Mouse (Mus musculus): ENCODE measurements around the gene Gab1. TPM values are rescaled to one million over a fixed set of nuclear protein-coding genes. Genes with fewer than 3 reads are reported as not detected.

Gene Gab1
- polyA plus RNA-seq, 1 experiment from 2014 or later, result 25.6 TPM

DNA sequence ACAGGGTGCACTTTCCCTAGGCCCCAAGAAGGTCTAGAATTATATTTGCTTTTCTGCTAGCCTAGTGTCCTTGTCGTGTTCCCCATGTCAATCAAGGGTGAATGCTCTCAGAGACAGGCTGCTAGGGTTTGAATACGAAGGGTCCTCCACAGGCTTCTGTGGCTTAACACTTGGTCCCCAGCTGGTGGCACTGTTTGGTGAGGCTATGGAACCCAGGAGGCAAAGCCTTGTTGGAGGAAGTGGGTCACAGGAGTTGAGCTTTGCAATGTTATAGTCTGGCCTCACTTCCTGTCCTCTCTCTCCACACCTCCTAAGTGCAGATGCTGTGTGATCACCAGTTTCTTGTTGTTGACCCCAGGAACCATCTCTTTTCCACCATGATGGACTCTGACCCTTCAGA lies 63.3 kb downstream of the Gab1 start:
- no peaks in the 10 kb centered on the region for H3K36me3 ChIP-seq
- H3K27me3 ChIP-seq, result no peaks in the 10 kb centered on the region
- no peak overlapping the region for H3K9ac ChIP-seq
- no peak overlapping the region for H3K27ac ChIP-seq
- H3K4me3 ChIP-seq, result no peak overlapping the region
- ATAC-seq (ENCODE audit: insufficient number of reproducible peaks, low FRiP score, low TSS enrichment, low read depth), result no peak
- H3K4me1 ChIP-seq, result peaks cover 37% of the 10 kb centered on the region
- 84% methylated on average over 2 of the region's 2 CpGs for WGBS
- no peak overlapping the region for H3K4me2 ChIP-seq
- no peaks in the 10 kb centered on the region for H3K9me3 ChIP-seq

DNA sequence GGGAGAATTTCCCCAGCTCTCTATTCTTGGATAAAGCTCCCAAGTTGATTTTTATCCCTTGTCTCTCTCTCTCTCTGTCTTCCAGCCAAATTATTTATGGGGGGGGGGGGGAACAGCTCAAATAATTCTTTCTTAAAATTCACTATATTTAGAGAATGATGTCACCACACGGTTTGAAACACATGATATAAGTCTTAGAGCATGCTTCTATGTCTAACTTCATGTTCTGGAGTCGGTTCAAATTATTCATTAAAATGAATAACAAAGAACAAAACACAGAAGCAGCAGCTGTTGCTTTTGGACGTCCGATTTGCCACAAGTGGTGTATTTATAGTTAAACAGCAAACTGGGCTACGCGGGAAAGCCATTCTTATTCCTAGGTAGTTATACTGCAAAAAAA lies 65.1 kb downstream of the Gab1 start:
- no peak overlapping the region for H3K9ac ChIP-seq
- no peak for ATAC-seq (ENCODE audit: insufficient number of reproducible peaks, low FRiP score, low TSS enrichment, low read depth)
- 59% methylated on average over 6 of the region's 6 CpGs for WGBS
- no peaks in the 10 kb centered on the region for H3K27me3 ChIP-seq
- peaks cover 37% of the 10 kb centered on the region for H3K4me1 ChIP-seq
- peak overlapping the region; percentile 47; the same call in 1 of the 2 replicates for H3K27ac ChIP-seq
- no peaks in the 10 kb centered on the region for H3K9me3 ChIP-seq
- H3K36me3 ChIP-seq, result no peaks in the 10 kb centered on the region
- H3K4me2 ChIP-seq, result no peak overlapping the region
- H3K4me3 ChIP-seq, result no peak overlapping the region

DNA sequence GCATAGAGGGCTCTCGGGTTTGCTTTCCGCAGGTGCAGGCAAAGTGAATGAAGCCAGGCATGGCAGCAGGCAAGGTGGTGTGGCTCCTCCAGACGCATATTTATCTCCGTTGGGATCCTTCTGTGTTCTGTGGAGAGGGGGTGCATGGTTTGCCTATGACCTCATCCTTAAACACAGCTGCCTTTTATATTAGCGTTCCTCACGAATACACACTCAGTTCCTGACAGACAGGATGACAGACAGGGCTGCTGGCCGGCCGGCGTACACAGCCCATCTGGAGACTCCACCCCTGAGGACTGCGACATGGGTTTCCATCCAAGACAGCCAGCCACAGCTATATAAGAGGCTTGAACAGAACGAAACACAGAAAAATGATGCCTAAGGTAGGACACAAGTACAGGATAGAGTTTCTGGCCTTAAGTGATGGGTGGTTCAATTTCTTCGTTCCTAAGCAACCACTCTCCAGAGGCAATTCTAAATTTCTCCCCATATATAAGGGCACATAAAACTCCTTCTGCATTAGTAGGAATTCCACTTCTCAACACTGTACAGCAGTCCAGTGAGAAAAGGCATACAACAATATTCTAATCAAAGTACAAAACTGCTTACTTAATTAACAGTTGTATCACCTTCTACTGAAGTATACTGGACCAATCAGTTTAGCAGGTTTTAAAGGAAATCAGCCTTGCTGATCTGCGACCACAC lies 66.1 kb downstream of the Gab1 start:
- H3K27ac ChIP-seq, result peak overlapping the region; percentile 47; the same call in 1 of the 2 replicates
- ATAC-seq (ENCODE audit: insufficient number of reproducible peaks, low FRiP score, low TSS enrichment, low read depth), result peak; percentile 75
- H3K36me3 ChIP-seq, result no peaks in the 10 kb centered on the region
- 40% methylated on average over 13 of the region's 13 CpGs for WGBS
- no peaks in the 10 kb centered on the region for H3K27me3 ChIP-seq
- no peak overlapping the region for H3K9ac ChIP-seq
- H3K9me3 ChIP-seq, result no peaks in the 10 kb centered on the region
- no peak overlapping the region for H3K4me3 ChIP-seq
- peaks cover 32% of the 10 kb centered on the region for H3K4me1 ChIP-seq
- H3K4me2 ChIP-seq, result no peak overlapping the region

DNA sequence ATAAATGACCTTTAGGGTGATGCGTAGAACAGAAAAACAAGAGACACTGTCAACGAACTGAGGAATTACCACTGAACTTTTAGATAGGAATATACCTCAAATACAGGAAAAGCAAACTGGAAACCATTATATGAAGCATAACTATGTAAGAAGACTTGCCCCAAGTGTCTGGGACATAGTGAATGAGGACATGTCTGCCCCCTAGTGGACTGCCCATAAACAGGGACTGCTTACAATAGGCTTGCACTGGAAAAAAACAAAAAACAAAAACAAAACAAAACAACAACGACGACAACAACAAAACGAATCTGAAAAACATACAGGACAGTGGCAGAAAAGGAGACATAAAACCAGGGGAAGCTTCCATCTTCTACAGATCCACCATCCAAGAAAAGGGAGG lies 66.9 kb downstream of the Gab1 start:
- H3K4me2 ChIP-seq, result no peak overlapping the region
- no peaks in the 10 kb centered on the region for H3K27me3 ChIP-seq
- no peak overlapping the region for H3K27ac ChIP-seq
- no peak overlapping the region for H3K4me3 ChIP-seq
- H3K4me1 ChIP-seq, result peaks cover 36% of the 10 kb centered on the region
- no peaks in the 10 kb centered on the region for H3K36me3 ChIP-seq
- H3K9me3 ChIP-seq, result no peaks in the 10 kb centered on the region
- no peak for ATAC-seq (ENCODE audit: insufficient number of reproducible peaks, low FRiP score, low TSS enrichment, low read depth)
- H3K9ac ChIP-seq, result no peak overlapping the region
- WGBS, result 78% methylated on average over 5 of the region's 5 CpGs

DNA sequence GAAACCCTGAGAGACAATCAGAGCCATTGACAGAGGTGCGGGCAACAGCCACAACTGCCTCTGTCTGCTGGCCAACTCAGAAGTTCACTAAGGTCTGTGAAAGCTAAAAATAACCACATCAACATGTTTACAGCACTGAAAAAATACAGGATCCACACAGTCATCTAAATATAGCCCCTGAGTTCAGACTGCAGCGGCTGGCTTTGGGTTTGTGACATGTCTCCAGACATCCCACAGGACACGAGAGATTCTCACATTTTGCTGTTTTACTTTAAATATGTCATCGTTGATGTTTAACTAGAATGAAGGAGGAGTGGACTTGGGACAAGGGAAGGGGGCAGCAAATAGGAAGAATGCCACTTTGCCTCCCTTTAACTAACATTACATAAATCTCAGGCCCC lies 68.7 kb downstream of the Gab1 start:
- peak overlapping the region; percentile 66 for H3K27ac ChIP-seq
- H3K4me3 ChIP-seq, result no peak overlapping the region
- no peak for ATAC-seq (ENCODE audit: insufficient number of reproducible peaks, low FRiP score, low TSS enrichment, low read depth)
- no peak overlapping the region for H3K9ac ChIP-seq
- H3K9me3 ChIP-seq, result no peaks in the 10 kb centered on the region
- no peaks in the 10 kb centered on the region for H3K36me3 ChIP-seq
- no peaks in the 10 kb centered on the region for H3K27me3 ChIP-seq
- WGBS, result 62% methylated on average over 4 of the region's 4 CpGs
- H3K4me1 ChIP-seq, result peaks cover 43% of the 10 kb centered on the region
- no peak overlapping the region for H3K4me2 ChIP-seq

DNA sequence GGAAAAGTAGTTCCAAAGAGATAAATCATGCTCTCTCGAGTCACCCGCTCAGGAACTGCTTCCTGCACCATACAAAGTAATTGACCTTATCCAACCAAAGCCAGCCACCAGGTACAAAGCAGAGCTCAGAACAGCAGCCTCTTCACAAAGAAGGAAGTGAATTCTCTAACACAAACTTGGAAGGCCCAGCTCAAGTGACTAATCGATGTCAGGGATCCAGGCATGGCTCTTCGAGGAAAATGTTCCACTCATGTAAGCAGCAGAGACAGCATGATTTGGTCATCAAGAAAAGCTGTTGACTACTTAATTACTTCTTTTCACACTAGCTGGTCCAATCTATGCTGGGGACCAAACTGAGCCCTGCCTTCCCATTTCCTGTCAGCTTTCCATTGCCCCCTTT lies 69.4 kb downstream of the Gab1 start:
- Histone ChIP-seq H3K4me2 (no peak overlapping the region), H3K36me3 (no peaks in the 10 kb centered on the region), H3K9me3 (no peaks in the 10 kb centered on the region), H3K9ac (no peak overlapping the region), H3K27me3 (no peaks in the 10 kb centered on the region), H3K27ac (peak overlapping the region; percentile 66), H3K4me1 (peaks cover 41% of the 10 kb centered on the region), H3K4me3 (no peak overlapping the region)
- no peak for ATAC-seq (ENCODE audit: insufficient number of reproducible peaks, low FRiP score, low TSS enrichment, low read depth)
- 71% methylated on average over 4 of the region's 4 CpGs for WGBS

DNA sequence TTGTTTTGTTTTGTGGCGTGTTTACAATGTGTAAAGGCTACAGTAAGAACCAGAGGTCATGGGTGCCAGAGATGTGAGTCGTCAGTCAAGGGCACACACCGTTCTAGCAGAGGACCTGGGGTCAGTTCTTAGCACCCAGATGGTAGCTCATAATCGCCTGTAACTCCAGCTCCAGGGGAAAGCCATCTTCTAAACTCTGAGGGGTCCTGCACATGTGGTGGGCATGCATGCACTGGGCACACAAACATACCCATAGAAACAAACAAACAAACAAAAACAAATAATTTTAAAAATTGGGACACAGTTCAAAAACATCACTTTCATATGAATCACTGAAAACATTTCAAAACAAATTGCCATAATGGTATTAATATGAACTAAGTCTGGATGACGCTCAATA lies 69.9 kb downstream of the Gab1 start:
- Histone ChIP-seq H3K9ac (no peak overlapping the region), H3K4me3 (no peak overlapping the region), H3K4me2 (no peak overlapping the region), H3K9me3 (no peaks in the 10 kb centered on the region), H3K4me1 (peaks cover 41% of the 10 kb centered on the region), H3K27me3 (no peaks in the 10 kb centered on the region), H3K36me3 (no peaks in the 10 kb centered on the region), H3K27ac (0 out of 2 replicates have a peak overlapping the region, but pooled peaks have one; percentile 66)
- WGBS, result 91% methylated on average over 5 of the region's 5 CpGs
- ATAC-seq (ENCODE audit: insufficient number of reproducible peaks, low FRiP score, low TSS enrichment, low read depth), result no peak

DNA sequence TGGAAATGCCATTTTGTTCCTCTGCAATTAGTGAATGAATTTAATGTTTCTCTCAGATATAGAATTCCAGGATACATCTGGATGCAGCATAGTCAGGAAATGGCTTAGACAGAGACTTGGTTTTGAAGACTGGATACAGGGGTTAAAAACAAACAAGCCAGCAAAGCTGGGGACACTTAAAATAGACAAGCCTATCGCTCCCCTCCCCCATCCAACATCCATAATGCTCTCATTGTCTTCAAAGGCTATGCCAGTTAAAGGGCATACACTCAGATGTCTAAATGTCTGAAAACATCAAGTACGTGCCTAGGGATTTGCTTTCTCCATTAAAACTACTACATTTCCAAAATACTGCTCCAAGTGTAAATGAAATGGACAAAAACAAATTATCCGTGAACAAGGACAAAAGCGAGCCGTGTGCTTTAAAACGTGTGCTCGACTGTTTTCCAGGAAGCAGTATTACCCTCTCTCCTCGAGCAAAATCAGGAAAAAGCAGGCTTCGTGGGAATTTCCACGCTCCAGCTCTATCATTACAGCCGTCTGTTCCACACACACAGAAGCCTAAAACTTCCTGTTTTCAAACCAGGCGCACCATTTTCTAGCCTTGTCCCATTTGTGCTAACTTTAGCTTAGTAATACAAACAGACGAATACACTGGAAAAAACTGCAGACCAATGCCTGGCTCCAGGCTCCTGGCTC lies 72.4 kb downstream of the Gab1 start:
- Histone ChIP-seq H3K27me3 (no peaks in the 10 kb centered on the region), H3K27ac (peak overlapping the region; percentile 77), H3K9ac (no peak overlapping the region), H3K9me3 (no peaks in the 10 kb centered on the region), H3K4me3 (no peak overlapping the region), H3K4me1 (peaks cover 36% of the 10 kb centered on the region), H3K4me2 (no peak overlapping the region), H3K36me3 (no peaks in the 10 kb centered on the region)
- 31% methylated on average over 13 of the region's 13 CpGs for WGBS
- no peak for ATAC-seq (ENCODE audit: insufficient number of reproducible peaks, low FRiP score, low TSS enrichment, low read depth)

DNA sequence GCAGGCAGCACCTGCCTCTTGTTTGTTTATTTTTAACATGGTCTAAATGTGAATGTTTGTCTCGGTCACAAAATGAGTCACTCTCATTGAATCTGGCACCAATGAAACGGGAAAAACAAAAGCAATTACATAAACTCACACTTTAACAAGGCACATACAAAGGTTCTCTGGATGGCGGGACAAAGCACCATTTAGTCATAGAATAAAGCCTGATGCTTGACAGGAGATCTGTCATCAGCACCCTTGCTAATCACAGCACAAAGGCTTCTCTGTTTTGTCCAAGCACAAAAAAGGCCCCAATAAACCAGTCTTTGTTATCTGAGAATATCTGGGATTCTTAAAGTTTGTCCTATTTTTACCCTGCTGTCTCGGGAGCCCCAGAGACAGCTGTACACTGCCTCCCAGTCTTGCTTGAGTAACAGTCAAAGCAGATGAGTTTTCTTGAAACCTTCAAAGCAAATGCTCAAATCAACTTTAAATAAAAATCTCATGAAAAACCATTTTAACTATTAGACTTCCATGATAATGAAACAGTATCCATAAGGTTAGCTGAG lies 76.2 kb downstream of the Gab1 start:
- ATAC-seq (ENCODE audit: insufficient number of reproducible peaks, low FRiP score, low TSS enrichment, low read depth), result no peak
- Histone ChIP-seq H3K27ac (no peak overlapping the region), H3K9me3 (no peaks in the 10 kb centered on the region), H3K4me3 (no peak overlapping the region), H3K4me1 (peaks cover 24% of the 10 kb centered on the region), H3K9ac (no peak overlapping the region), H3K36me3 (no peaks in the 10 kb centered on the region), H3K27me3 (no peaks in the 10 kb centered on the region), H3K4me2 (no peak overlapping the region)
- WGBS, result 51% methylated on average over 4 of the region's 4 CpGs

DNA sequence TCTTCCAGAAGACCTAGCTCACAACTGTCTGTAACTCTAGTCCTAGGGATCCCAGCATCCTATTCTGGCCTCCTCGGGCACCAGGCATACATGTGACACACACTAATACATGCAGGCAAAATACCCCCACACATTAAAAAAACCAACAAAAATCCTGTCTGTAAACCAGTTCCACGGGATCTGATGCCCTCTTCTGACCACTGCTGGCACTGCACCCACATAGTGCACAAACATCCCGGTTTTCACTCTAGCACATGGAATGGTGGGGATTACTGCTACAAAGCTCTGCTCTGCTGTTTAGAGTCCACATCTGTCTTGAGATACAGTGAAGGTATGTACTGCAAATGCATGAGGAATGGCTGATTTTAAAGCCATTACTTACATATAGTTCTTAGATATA lies 81.5 kb downstream of the Gab1 start:
- H3K4me2 ChIP-seq, result no peak overlapping the region
- H3K9me3 ChIP-seq, result no peaks in the 10 kb centered on the region

DNA sequence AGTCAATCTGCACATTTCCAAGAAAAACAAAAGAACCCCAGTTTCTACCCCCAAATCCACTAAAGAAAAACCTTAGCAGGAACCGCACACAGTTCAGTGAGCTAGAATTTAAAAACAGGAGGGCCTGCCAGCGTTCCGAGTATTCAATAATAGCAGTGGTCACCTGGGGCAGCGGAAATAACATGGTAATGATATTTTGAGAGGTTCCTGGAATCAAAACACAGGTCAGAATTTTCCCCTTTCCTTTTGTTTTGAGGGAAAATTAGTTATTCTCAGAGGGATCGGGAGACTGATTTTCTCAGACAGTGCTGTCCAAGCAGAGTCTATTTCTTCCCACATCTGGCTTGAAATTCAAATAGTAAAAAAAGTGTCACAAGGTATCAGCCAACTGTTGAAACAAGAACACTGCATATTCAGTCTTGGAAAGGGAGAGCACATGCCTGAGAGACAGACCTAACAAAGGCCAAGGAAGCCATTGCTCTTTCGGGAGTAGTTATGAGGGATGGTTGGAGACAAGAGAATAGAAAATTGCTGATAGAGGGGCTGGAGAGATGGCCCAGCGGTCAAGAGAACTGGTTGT lies 82.0 kb downstream of the Gab1 start:
- Histone ChIP-seq H3K9me3 (no peaks in the 10 kb centered on the region), H3K4me3 (no peak overlapping the region), H3K27ac (peak overlapping the region; percentile 60), H3K9ac (no peak overlapping the region), H3K27me3 (no peaks in the 10 kb centered on the region), H3K4me2 (no peak overlapping the region), H3K36me3 (no peaks in the 10 kb centered on the region), H3K4me1 (peaks cover 18% of the 10 kb centered on the region)
- WGBS, result 58% methylated on average over 7 of the region's 7 CpGs
- ATAC-seq (ENCODE audit: insufficient number of reproducible peaks, low FRiP score, low TSS enrichment, low read depth), result 0 out of 2 replicates have a peak, but pooled peaks have one; percentile 49

More for the DNA sequence above, 81.5 kb downstream of the Gab1 start:
- H3K27ac ChIP-seq, result peak overlapping the region; percentile 60
- no peak for ATAC-seq (ENCODE audit: insufficient number of reproducible peaks, low FRiP score, low TSS enrichment, low read depth)
- no peaks in the 10 kb centered on the region for H3K27me3 ChIP-seq
- no peak overlapping the region for H3K4me3 ChIP-seq
- H3K36me3 ChIP-seq, result no peaks in the 10 kb centered on the region
- no peak overlapping the region for H3K9ac ChIP-seq
- WGBS, result 90% methylated on average over 3 of the region's 3 CpGs
- H3K4me1 ChIP-seq, result peaks cover 20% of the 10 kb centered on the region

DNA sequence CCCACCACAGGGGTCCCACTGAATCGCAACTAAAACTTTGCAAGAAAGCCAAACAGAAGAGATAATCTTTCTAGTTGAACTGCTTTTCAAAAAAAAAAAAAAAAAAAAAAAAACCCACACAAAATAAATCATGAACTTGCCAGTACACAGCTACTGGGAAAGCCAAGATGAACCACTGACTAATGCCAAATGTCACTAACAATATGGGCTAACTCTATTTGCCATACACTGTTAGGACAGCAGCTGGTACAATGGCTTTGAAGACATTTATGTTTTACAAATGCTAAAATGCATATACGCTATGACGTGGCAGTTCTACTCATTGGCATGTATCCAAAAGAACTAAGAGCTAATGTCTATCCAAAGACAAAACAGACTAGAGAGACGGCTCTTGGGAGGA lies 84.2 kb downstream of the Gab1 start:
- Histone ChIP-seq H3K9me3 (no peaks in the 10 kb centered on the region), H3K27me3 (no peaks in the 10 kb centered on the region), H3K27ac (no peak overlapping the region), H3K4me3 (no peak overlapping the region), H3K4me2 (no peak overlapping the region), H3K4me1 (peaks cover 18% of the 10 kb centered on the region), H3K36me3 (no peaks in the 10 kb centered on the region), H3K9ac (no peak overlapping the region)
- no peak for ATAC-seq (ENCODE audit: insufficient number of reproducible peaks, low FRiP score, low TSS enrichment, low read depth)
- WGBS, result 60% methylated on average over 4 of the region's 4 CpGs

Measured in limb, embryonic 15.5 days (tissue).